Mouse (Mus musculus) cerebral cortex, adult 2 months (tissue): ENCODE data around the gene Arl6ip1.

Experiments used
- WGBS: fragments of 180-500 bp; shearing (Covaris S2); methylation state at CpG from one replicate; pipeline ENCODE4 v1.1.7; 2018; 5-methylcytosine and 5-hydroxymethylcytosine counted together

The Arl6ip1 gene

DNA sequence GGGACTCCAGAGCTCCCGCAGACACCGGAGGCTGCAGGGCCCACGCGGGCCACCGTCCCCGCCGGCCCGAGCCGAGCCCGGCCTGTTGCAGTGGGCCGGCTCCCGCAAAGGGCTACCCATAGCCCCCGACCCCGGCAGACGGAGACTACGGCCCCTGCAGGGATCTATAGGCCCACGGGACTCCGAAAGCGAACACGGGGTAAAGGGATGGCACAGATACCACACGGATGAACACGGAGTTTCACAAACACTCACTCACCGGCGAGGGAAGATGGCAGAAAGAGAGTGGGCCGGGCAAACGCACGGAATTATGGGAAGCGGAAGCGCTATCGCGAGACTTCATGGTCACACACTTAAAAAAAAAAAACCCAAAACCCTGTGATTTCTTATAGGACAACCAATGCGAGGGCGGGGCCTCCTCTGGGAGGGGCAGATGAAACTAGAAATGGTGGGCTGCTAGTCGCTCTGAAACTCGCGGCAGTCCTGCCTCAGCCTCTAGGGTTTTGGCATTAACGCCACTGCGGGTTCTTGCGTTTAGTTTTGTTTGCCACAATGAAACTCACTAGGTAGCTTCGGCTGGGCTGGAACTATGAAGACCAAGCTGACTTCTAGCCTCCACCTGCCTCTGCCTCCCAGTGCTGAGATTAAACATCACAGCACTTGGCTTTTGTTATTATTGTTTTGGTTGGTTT is 13.4 kb downstream of the Arl6ip1 start, which contains the start of gene Rps15a:
TSS of gene Rps15a (minus strand) at position 312 of the 692 bp plus-strand sequence.
- under 1% methylated on average over 40 of the region's 40 CpGs for WGBS

DNA sequence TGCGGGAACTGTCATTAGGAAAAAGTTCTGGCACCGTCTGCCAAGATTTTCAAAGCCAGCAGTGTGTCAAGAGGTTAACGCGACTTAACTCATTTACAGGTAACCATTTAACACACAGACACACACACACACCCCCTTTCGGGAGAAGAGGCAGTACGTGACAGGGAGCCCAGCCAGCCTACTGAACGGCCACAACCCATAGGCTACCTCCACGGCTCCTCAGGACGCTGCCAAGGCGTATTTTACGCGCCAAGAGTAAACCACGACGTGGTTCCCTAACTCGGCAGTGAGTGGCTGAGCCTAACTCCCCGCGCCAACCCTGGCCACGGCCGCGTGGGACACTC is 14.0 kb downstream of the Arl6ip1 start:
- WGBS, result 1% methylated on average over 20 of the region's 20 CpGs

DNA sequence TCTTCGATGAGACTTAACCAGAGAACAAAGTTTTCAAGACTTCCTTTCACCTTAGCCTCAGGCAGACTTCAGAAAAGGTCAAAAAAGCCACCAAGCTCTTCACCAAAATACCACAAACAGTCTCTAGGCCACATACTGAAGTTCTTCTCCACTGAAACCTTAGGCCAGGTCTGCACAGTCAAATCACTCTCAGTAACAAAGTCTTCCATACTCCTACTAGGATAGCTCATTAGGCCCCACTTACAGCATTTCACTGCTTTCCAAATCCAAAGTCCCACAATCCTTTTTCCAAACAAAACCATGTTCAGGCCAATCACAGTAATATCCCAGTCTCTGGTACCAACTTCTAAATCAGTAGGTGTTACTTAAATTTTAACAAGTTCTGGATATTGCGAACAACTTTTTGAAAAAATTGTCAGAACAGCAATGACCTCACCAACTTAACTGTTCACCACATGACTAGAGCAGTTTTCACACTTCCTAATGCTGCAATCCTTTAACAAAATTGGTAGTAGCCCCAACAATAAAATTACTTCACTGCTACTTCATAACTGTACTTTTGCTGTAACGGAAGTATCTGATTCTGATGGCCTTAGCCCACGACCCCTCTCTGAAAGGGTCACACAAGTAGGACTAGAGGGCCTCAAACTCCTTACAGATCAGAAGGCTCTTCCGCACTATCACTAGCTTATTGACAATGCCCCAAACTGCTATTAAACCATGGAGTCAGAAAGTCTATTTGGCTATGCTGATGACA is 15.7 kb downstream of the Arl6ip1 start:
- WGBS, result 74% methylated on average over 5 of the region's 5 CpGs

DNA sequence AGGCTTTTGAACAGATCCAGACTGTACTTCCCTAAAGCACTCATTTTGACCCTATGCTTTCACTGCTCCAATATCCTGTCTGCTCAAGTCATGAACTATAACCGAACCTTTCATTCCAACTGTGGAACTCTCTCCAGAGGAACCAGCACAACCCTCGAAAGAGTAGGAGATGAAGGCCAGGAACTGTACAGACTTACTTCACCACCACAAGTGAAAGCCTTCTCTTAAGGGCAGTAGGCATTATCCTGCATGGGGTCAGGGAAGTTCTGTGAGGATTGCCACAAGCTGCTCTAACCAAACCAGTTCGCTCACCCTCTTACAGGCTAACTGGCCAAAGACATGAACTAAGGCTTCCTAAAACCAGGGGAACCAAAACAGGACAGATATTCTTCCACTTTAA is 18.3 kb downstream of the Arl6ip1 start:
- 57% methylated on average over 3 of the region's 3 CpGs for WGBS

GRCm38 (mm10) chr7:118107671-118108070 is 21.8 kb downstream of the Arl6ip1 start:
- WGBS, result 14% methylated on average over 1 of the region's 1 CpGs

- WGBS, result 84% methylated on average over 5 of the region's 5 CpGs
Measured at GRCm38 (mm10) chr7:118104458-118105052, 24.9 kb downstream of the Arl6ip1 start.

DNA sequence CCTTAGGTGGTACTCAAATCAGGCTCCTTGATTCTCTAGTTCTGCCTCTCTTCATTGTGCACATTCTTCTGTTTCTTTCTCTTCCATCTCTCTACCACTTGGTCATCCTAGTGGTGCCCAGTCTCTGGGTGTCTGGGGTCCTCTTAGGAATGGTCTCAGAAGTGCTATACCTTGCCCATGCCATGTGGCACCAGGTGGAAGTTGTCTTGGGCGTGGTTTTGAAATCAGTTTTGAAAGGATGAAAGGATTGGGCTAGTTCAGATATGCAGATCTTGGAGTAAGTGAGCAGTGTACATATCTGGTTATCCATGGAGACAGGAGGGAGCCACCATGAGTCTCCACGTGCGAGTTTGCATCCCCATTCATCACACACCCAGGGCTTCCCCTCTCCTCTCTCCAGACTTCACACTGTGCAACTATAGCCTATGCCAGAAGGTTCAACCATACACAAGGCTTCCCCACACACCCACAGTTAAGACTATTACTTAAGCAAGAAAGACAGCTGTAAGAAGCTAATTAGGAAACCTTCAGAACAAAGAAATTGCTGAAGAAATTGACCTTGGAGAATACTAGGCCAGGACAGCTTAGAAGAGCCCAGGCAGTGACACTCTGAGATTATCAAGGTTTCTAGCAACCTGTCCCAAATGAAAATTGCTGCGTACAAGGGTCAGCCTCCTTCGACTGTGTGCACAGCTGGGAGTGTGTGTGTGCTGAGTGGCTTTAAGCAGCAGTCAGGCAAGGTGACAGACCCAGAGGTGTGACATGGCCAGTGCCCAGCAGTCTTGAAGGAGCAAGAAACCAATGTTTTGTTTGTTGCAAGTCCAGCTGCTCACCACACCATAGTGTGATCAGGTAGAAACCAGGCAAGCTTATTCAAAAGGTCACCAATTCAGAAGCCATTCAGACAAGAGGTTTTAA is 25.7 kb downstream of the Arl6ip1 start:
- WGBS, result 53% methylated on average over 5 of the region's 5 CpGs

- 54% methylated on average over 4 of the region's 4 CpGs for WGBS
Measured at GRCm38 (mm10) chr7:118102678-118103461, 26.6 kb downstream of the Arl6ip1 start.

DNA sequence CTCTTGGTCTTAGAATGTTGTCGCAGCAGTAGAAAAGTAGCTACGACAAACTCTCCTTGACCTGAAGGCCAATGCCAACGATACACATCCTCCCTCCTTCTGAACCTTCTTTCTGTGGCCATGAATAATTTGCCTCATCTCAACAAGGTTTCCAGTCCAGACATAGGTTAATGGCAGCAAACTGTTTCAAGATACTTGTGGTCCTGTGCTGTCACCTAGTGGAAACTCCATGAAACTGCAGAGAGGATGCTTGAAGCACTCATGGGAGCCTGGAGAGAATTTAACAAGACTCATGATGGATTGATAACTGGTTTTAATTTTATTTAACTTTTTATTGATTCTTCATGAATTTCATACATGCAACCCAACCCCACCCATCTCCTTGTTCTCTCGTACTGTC is 27.2 kb downstream of the Arl6ip1 start:
- 38% methylated on average over 4 of the region's 4 CpGs for WGBS

DNA sequence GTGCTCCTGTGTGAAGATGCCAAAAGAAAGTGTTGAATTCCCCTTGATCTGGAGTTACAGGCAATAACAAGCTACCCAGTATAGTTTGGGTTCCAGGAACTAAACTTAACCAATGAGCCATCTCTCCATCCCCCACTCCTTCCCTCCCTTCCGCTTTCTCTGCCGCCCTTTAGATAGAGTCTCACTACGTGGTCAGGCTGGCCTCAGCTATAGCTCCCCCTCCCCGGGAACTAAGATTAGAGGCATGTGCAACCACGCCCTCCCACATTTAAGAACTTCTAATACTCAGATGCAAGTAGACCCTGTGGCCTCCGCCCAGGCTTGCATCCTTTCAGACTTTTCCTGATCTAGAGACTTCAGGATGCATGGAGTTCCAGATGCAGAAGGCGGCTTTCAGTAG is 31.8 kb downstream of the Arl6ip1 start:
- WGBS, result 83% methylated on average over 7 of the region's 7 CpGs

DNA sequence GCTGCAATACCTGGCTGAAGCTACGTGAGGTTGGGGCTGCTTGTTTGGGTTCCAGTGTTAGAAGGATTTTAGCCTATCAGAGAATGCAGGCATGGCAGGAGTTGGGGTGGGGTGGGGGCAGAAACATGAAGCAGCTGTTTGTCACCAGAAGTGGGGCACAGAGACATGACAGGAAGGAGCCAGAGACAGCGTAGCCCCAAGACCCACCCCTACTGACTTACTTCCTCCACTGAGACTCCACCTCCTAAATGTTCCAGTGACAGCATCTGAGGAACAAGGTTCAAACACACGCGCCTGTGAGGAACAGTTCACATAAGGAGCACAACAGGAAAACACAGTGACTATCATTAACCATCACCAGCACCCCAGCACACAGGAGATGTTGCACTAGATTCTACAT is 49.5 kb downstream of the Arl6ip1 start:
- WGBS, result 91% methylated on average over 4 of the region's 4 CpGs

DNA sequence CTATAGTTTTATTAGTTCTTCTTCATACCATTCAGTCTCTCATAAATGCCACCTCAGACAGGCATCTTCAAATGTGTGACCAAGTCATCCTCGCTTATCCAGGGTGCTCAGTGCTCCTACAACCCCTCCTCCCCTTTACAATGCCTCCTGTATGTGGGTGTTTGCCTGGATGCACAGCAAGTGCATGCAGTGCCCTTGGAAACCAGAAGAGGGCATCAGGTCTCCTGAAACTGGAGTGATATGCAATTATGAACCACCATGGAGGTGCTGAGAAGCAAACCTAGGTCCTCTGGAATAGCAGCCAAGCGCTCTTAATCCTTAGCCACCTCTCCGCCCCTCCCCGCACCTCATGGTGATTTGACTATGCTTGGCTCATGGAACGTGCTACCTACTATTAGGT is 50.4 kb downstream of the Arl6ip1 start:
- WGBS, result 95% methylated on average over 5 of the region's 5 CpGs
